Mouse (Mus musculus): Measurements from ENCODE around the gene Il24.

DNA sequence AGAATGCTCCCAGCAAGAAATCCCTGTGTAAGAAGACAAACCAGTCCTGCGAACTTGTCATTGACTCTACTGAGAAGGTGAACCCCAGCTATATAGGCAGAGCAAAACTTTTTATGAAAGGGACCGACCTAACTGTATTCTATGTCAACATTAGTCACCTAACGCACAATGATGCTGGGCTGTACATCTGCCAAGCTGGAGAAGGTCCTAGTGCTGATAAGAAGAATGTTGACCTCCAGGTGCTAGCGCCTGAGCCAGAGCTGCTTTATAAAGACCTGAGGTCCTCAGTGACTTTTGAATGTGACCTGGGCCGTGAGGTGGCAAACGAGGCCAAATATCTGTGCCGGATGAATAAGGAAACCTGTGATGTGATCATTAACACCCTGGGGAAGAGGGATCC is 42.7 kb downstream of the Il24 start:
- TF ChIP-seq CTCF (IDR thresholded peaks at IDR 0.05; ENCODE audit: extremely low read depth, insufficient read depth, insufficient read length, insufficient replicate concordance), result no peak
- no peak for TF ChIP-seq POLR2A (IDR thresholded peaks at IDR 0.05; ENCODE audit: low read depth, low read length)

Data from spleen, adult 2 months (tissue).